Mouse (Mus musculus) myocyte (in vitro differentiated cells): ENCODE measurements around the gene Plxnb2.

Experiments
- CEBPB ChIP-seq: IDR thresholded peaks from 2 replicates; pipeline ENCODE4 v1.6.1; 2011; ENCODE audit warnings: mild to moderate bottlenecking, moderate library complexity; ENCODE audit not compliant: poor library complexity, insufficient read depth, severe bottlenecking
- E2F4 ChIP-seq: IDR thresholded peaks from one replicate; pipeline ENCODE4 v1.6.1; 2011; ENCODE audit warnings: mild to moderate bottlenecking, control low read depth, moderate library complexity; ENCODE audit not compliant: insufficient read depth
- MAX ChIP-seq: IDR thresholded peaks from one replicate; pipeline ENCODE4 v1.6.1; 2011; ENCODE audit warnings: low read depth, mild to moderate bottlenecking, control low read depth
- MYOD1 ChIP-seq, 3 experiments: IDR thresholded peaks; one replicate each; pipeline ENCODE4 v1.6.1; 2011; ENCODE audit warnings: control low read depth in 2 of 3, low read depth in 2 of 3, mild to moderate bottlenecking in 2 of 3, moderate library complexity in 1 of 3; ENCODE audit not compliant: insufficient read length in 2 of 3, control insufficient read depth in 1 of 3
- MYOG ChIP-seq, 3 experiments: IDR thresholded peaks; one replicate each; pipeline ENCODE4 v1.6.1; 2011; ENCODE audit warnings: control low read depth in 2 of 3, low read depth in 2 of 3, mild to moderate bottlenecking in 2 of 3; ENCODE audit not compliant: insufficient read length in 2 of 3, control insufficient read depth in 1 of 3, insufficient read depth in 1 of 3
- POLR2A ChIP-seq: IDR thresholded peaks from one replicate; pipeline ENCODE4 v1.6.1; 2011; ENCODE audit warnings: low read depth, mild to moderate bottlenecking, control low read depth, moderate library complexity; ENCODE audit not compliant: insufficient read length
- POLR2AphosphoS2 ChIP-seq: IDR thresholded peaks from one replicate; pipeline ENCODE4 v1.6.1; 2011; ENCODE audit warnings: low read depth, control low read depth; ENCODE audit not compliant: insufficient read length
- REST ChIP-seq: IDR thresholded peaks from one replicate; pipeline ENCODE4 v1.6.1; 2011; ENCODE audit warnings: mild to moderate bottlenecking, control low read depth, moderate library complexity; ENCODE audit not compliant: insufficient read depth, insufficient read length
- SRF ChIP-seq: IDR thresholded peaks from one replicate; pipeline ENCODE4 v1.6.1; 2011; ENCODE audit warnings: low read depth; ENCODE audit not compliant: control insufficient read depth, insufficient read length
- TCF12 ChIP-seq: IDR thresholded peaks from one replicate; pipeline ENCODE4 v1.6.1; 2011; ENCODE audit warnings: mild to moderate bottlenecking, control low read depth; ENCODE audit not compliant: poor library complexity, insufficient read depth, severe bottlenecking
- TCF3 ChIP-seq: IDR thresholded peaks from one replicate; pipeline ENCODE4 v1.6.1; 2011; ENCODE audit warnings: low read depth, control low read depth; ENCODE audit not compliant: insufficient read length
- USF1 ChIP-seq: IDR thresholded peaks from one replicate; pipeline ENCODE4 v1.6.1; 2011; ENCODE audit warnings: low read depth, mild to moderate bottlenecking, control low read depth, moderate library complexity

- no peak for TF ChIP-seq POLR2AphosphoS2
- TF ChIP-seq MYOD1 (IDR thresholded peaks at IDR 0.05; ENCODE audit: control insufficient read depth in 1 of 3, insufficient read length in 2 of 3, low read depth in 2 of 3): no peak
- no peak for TF ChIP-seq POLR2A
- no peak for TF ChIP-seq REST
- TF ChIP-seq TCF12: no peak
- no peak for TF ChIP-seq USF1
- TF ChIP-seq MYOG (IDR thresholded peaks at IDR 0.05; ENCODE audit: control insufficient read depth in 1 of 3, insufficient read depth in 1 of 3, insufficient read length in 2 of 3, low read depth in 2 of 3): no peak
- no peak for TF ChIP-seq SRF
- TF ChIP-seq MAX: no peak
- no peak for TF ChIP-seq E2F4
- TF ChIP-seq TCF3: no peak
- no peak for TF ChIP-seq CEBPB
Observed at GRCm38 (mm10) chr15:89131316-89131715, 49.3 kb downstream of the Plxnb2 start.
